21 mouse cellular contexts compared by ENCODE assay signal in the genomic region with DNA sequence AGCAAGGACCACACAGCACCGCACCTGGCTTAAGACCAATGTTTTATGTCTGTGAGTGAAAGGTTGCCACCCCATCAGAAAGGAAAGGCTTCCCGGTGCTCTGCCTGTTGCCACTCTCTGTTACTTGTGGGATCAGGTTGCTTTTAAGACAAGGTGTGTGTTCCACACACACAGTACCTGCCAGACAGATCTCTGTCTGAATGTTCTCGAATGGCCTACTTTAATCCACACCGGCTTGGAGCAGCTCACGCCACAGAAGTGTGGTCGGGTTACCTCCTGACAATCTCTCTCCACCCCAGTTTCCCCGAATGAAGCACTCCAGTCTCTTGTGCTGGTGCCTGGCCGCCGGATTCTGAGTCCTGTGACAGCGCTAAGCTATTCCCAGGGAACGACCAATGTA.
"Had no signal": no experiment of that assay in that cellular context is flagged by ENCODE, and none has a peak within 500 bp of the region (broad histone marks: within the 10 kb centered on the region; RNA-seq: fewer than 3 reads in every experiment).

No protein-coding gene starts in this region.

- H3K9ac ChIP-seq: lung, embryonic 15.5 days; midbrain, embryonic 12.5 days; neural tube, embryonic 13.5 days; neural tube, embryonic 15.5 days had no signal

- H3K9me3 ChIP-seq: lung, embryonic 15.5 days; midbrain, embryonic 10.5 days; midbrain, embryonic 12.5 days; neural tube, embryonic 13.5 days; neural tube, embryonic 15.5 days had no signal

- H3K36me3 ChIP-seq: lung, embryonic 15.5 days; midbrain, embryonic 10.5 days; midbrain, embryonic 12.5 days; neural tube, embryonic 13.5 days; neural tube, embryonic 15.5 days had no signal

- H3K4me2 ChIP-seq: lung, embryonic 15.5 days; midbrain, embryonic 12.5 days; neural tube, embryonic 13.5 days; neural tube, embryonic 15.5 days had no signal

- H3K4me3 ChIP-seq: lung, embryonic 15.5 days; midbrain, embryonic 10.5 days; midbrain, embryonic 12.5 days; myocyte; neural tube, embryonic 13.5 days; neural tube, embryonic 15.5 days had no signal

- H3K27me3 ChIP-seq: neural tube, embryonic 13.5 days; neural tube, embryonic 15.5 days had no signal

- ATAC-seq: lung, postnatal 0 days; midbrain, embryonic 16.5 days had no signal

- H3K27ac ChIP-seq: lung, embryonic 15.5 days; macrophage; midbrain, embryonic 10.5 days; midbrain, embryonic 12.5 days; neural tube, embryonic 13.5 days; neural tube, embryonic 15.5 days had no signal

- DNase-seq: lung, adult 2 months; lung, postnatal 14 days; lung, postnatal 36 days; midbrain, embryonic 14.5 days; retina, postnatal 1 day; right cerebral cortex, adult 18-20 months; right cerebral cortex, postnatal 25 days; right cerebral cortex, postnatal 4 days; spleen, adult 18-20 months; thymus, adult 18-20 months; thymus, postnatal 14 days; thymus, postnatal 36 days had no signal
